Mouse (Mus musculus) embryonic facial prominence, embryonic 10.5 days (tissue): Measurements from ENCODE around the gene Olfr1205. TPM values are rescaled to one million over a fixed set of nuclear protein-coding genes. Genes with fewer than 3 reads are reported as not detected.

Source experiments
- DNase-seq: peaks from one replicate; pipeline ENCODE4 v3.0.0-alpha.2; 2017; ENCODE audit warnings: low spot score
- H3K27ac ChIP-seq: fragments of 300-500 bp; sonication (generic); replicated peaks from 2 replicates; pipeline ENCODE4 v1.5.1; 2016; ENCODE audit warnings: mild to moderate bottlenecking
- H3K27me3 ChIP-seq: fragments of 300-500 bp; sonication (generic); replicated peaks from 2 replicates; pipeline ENCODE4 v1.6.1; 2016; ENCODE audit warnings: low read depth, mild to moderate bottlenecking; ENCODE audit not compliant: poor library complexity, severe bottlenecking
- H3K36me3 ChIP-seq: fragments of 300-500 bp; sonication (generic); replicated peaks from 2 replicates; pipeline ENCODE4 v1.6.1; 2016; ENCODE audit warnings: mild to moderate bottlenecking, moderate library complexity
- H3K4me1 ChIP-seq: fragments of 300-500 bp; sonication (generic); 2 replicates; pipeline ENCODE4 v1.6.1; 2016
- H3K4me3 ChIP-seq: fragments of 300-500 bp; sonication (generic); 2 replicates; pipeline ENCODE4 v1.5.1; 2016; ENCODE audit warnings: mild to moderate bottlenecking, moderate library complexity
- H3K9me3 ChIP-seq: fragments of 300-500 bp; sonication (generic); 2 replicates; pipeline ENCODE4 v1.6.1; 2016; ENCODE audit warnings: mild to moderate bottlenecking
- WGBS: fragments of 180-500 bp; shearing (Covaris S2); methylation state at CpG from one replicate; pipeline ENCODE4 v1.1.7; 2016; 5-methylcytosine and 5-hydroxymethylcytosine counted together
- polyA plus RNA-seq: library from polyadenylated mRNA; unstranded; fragments of >200 nt; fragmentation: Nextera tagmentation; extraction: Ambion mirVana; gene quantifications from 2 replicates; pipeline ENCODE4 v1.2.1, GENCODE M21; 2016

Gene Olfr1205
- polyA plus RNA-seq, result not detected in 2 replicates

- Histone ChIP-seq H3K36me3 (no peaks in the 10 kb centered on the region), H3K9me3 (no peaks in the 10 kb centered on the region), H3K27ac (no peak within 1 kb of the TSS), H3K4me3 (no peak within 1 kb of the TSS), H3K4me1 (no peaks in the 10 kb centered on the region), H3K27me3 (no peaks in the 10 kb centered on the region)
- no peak for DNase-seq
- 89% methylated on average over 2 of the region's 2 CpGs for WGBS
Measured at GRCm38 (mm10) chr2:88829437-88829836, at the start of gene Olfr1205. Gene Olfr1205 (plus strand): TSS chr2:88829737.

- no peaks in the 10 kb centered on the region for H3K36me3 ChIP-seq
- no peak for DNase-seq
- no peak within 1 kb of the TSS for H3K27ac ChIP-seq
- H3K4me3 ChIP-seq, result no peak within 1 kb of the TSS
- no peaks in the 10 kb centered on the region for H3K27me3 ChIP-seq
- WGBS, result 88% methylated on average over 6 of the region's 6 CpGs
- H3K4me1 ChIP-seq, result no peaks in the 10 kb centered on the region
- H3K9me3 ChIP-seq, result no peaks in the 10 kb centered on the region
Measured at GRCm38 (mm10) chr2:88792736-88793135, 36.8 kb upstream of the Olfr1205 start, which contains the start of gene Olfr1201. Gene Olfr1201 (plus strand): TSS chr2:88793036.

GRCm38 (mm10) chr2:88814196-88814595 lies 15.3 kb upstream of the Olfr1205 start, which contains the start of gene Olfr1202:
Gene Olfr1202 (plus strand): TSS chr2:88814496.
- Histone ChIP-seq H3K36me3 (no peaks in the 10 kb centered on the region), H3K9me3 (no peaks in the 10 kb centered on the region), H3K27me3 (no peaks in the 10 kb centered on the region), H3K27ac (no peak within 1 kb of the TSS), H3K4me1 (no peaks in the 10 kb centered on the region), H3K4me3 (no peak within 1 kb of the TSS)
- WGBS, result 86% methylated on average over 1 of the region's 1 CpGs
- DNase-seq, result no peak

- DNase-seq, result no peak
- WGBS, result 86% methylated on average over 2 of the region's 2 CpGs
- Histone ChIP-seq H3K27ac (no peak overlapping the region), H3K36me3 (no peaks in the 10 kb centered on the region), H3K9me3 (no peaks in the 10 kb centered on the region), H3K27me3 (no peaks in the 10 kb centered on the region), H3K4me3 (no peak overlapping the region), H3K4me1 (no peaks in the 10 kb centered on the region)
Measured at GRCm38 (mm10) chr2:88838477-88838876, 8.9 kb downstream of the Olfr1205 start.

- no peak within 1 kb of the TSS for H3K4me3 ChIP-seq
- H3K27ac ChIP-seq, result no peak within 1 kb of the TSS
- H3K27me3 ChIP-seq, result no peaks in the 10 kb centered on the region
- H3K36me3 ChIP-seq, result no peaks in the 10 kb centered on the region
- no peaks in the 10 kb centered on the region for H3K4me1 ChIP-seq
- no peaks in the 10 kb centered on the region for H3K9me3 ChIP-seq
- WGBS, result 92% methylated on average over 1 of the region's 1 CpGs
- DNase-seq, result no peak
Measured at GRCm38 (mm10) chr2:88848992-88849391, 19.5 kb downstream of the Olfr1205 start, which contains the start of gene Olfr1204. Gene Olfr1204 (plus strand): TSS chr2:88849292.

GRCm38 (mm10) chr2:88862931-88863330 lies 33.4 kb downstream of the Olfr1205 start, which contains the start of gene Olfr1206:
Gene Olfr1206 (plus strand): TSS chr2:88863231.
- Histone ChIP-seq H3K36me3 (no peaks in the 10 kb centered on the region), H3K9me3 (no peaks in the 10 kb centered on the region), H3K27ac (no peak within 1 kb of the TSS), H3K4me1 (no peaks in the 10 kb centered on the region), H3K27me3 (no peaks in the 10 kb centered on the region), H3K4me3 (no peak within 1 kb of the TSS)
- 88% methylated on average over 2 of the region's 2 CpGs for WGBS
- DNase-seq, result no peak

Other genes with a start within 250 kb of the Olfr1205 start
- not detected in 2 replicates for gene Olfr1189, start 243.3 kb upstream of the Olfr1205 start, polyA plus RNA-seq
- gene Olfr1191-ps1, start 189.2 kb upstream of the Olfr1205 start, polyA plus RNA-seq, result not detected in 2 replicates
- gene Olfr1192-ps1, start 181.2 kb upstream of the Olfr1205 start, polyA plus RNA-seq, result not detected in 2 replicates
- gene Olfr1193, start 154.1 kb upstream of the Olfr1205 start, polyA plus RNA-seq, result not detected in 2 replicates
- gene Olfr1195, start 140.6 kb upstream of the Olfr1205 start, polyA plus RNA-seq, result not detected in 2 replicates
- gene Olfr1196, start 125.1 kb upstream of the Olfr1205 start, polyA plus RNA-seq, result not detected in 2 replicates
- gene Olfr1197, start 97.4 kb upstream of the Olfr1205 start, polyA plus RNA-seq, result not detected in 2 replicates
- gene Olfr1198, start 78.4 kb upstream of the Olfr1205 start, polyA plus RNA-seq, result not detected in 2 replicates
- not detected in 2 replicates for gene Olfr1199, start 69.3 kb upstream of the Olfr1205 start, polyA plus RNA-seq
- gene Olfr1200, start 59.2 kb upstream of the Olfr1205 start, polyA plus RNA-seq, result not detected in 2 replicates
- gene Olfr1201, start 36.7 kb upstream of the Olfr1205 start, polyA plus RNA-seq, result not detected in 2 replicates
- gene Olfr1202, start 15.2 kb upstream of the Olfr1205 start, polyA plus RNA-seq, result 0.04 TPM in 1 of 2 replicates, not detected in the other
- gene Olfr1204, start 19.6 kb downstream of the Olfr1205 start, polyA plus RNA-seq, result not detected in 2 replicates
- gene Olfr1206, start 33.5 kb downstream of the Olfr1205 start, polyA plus RNA-seq, result not detected in 2 replicates
- gene Olfr1208, start 72.6 kb downstream of the Olfr1205 start, polyA plus RNA-seq, result not detected in 2 replicates
- gene Olfr1209, start 85.4 kb downstream of the Olfr1205 start, polyA plus RNA-seq, result not detected in 2 replicates
- gene Olfr1211, start 108.4 kb downstream of the Olfr1205 start, polyA plus RNA-seq, result not detected in 2 replicates
- gene Olfr1212, start 124.2 kb downstream of the Olfr1205 start, polyA plus RNA-seq, result not detected in 2 replicates
- not detected in 2 replicates for gene Gm13762, start 150.5 kb downstream of the Olfr1205 start, polyA plus RNA-seq
- not detected in 2 replicates for gene Olfr1214, start 162.9 kb downstream of the Olfr1205 start, polyA plus RNA-seq
- gene Olfr1215, start 177.2 kb downstream of the Olfr1205 start, polyA plus RNA-seq, result not detected in 2 replicates
- not detected in 2 replicates for gene Olfr1216, start 188.6 kb downstream of the Olfr1205 start, polyA plus RNA-seq
- gene Olfr1217, start 202.3 kb downstream of the Olfr1205 start, polyA plus RNA-seq, result not detected in 2 replicates
- gene Olfr1218, start 231.4 kb downstream of the Olfr1205 start, polyA plus RNA-seq, result not detected in 2 replicates